Mouse (Mus musculus): ENCODE data around the gene Tbl1x.
"Not testable (repeated sequence)": the region's sequence is repeated elsewhere in the genome, so short reads cannot be mapped to it uniquely, and the experiment has no call there.

Gene Tbl1x

GRCm38 (mm10) chrX:77510371-77511300 lies at the start of gene Tbl1x:
Gene Tbl1x (plus strand): TSS chrX:77511013.
- DNase-seq (ENCODE audit: inconsistent age in 2 of 2, low spot score in 1 of 2) = peak; percentile 79 to 90

- no peak for DNase-seq (ENCODE audit: inconsistent age in 2 of 2, low spot score in 1 of 2)
Observed at GRCm38 (mm10) chrX:77469216-77469615, 41.6 kb upstream of the Tbl1x start.

GRCm38 (mm10) chrX:77472858-77473257 lies 38.0 kb upstream of the Tbl1x start:
- no peak for DNase-seq (ENCODE audit: inconsistent age in 2 of 2, low spot score in 1 of 2)

DNA sequence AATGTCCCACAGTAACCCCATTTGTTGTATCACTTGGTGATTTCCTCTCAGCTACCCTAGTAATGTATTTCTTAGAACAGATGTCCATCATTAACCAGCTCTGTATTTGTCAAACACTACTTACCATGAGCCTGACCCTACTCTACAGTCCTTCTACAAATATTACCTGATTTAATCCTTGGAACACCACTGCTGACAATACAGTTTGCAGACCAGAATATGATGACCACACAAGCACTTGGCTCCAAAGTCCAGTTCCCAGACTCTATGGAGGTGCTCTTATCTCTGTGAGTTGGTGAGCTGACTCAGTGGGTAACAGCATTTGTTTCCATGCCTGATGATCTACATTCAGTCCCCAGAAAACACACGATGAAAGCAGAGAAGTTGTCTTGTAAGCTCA lies 37.3 kb upstream of the Tbl1x start:
- no peak for DNase-seq (ENCODE audit: inconsistent age in 2 of 2, low spot score in 1 of 2)

GRCm38 (mm10) chrX:77474551-77474950 lies 36.3 kb upstream of the Tbl1x start:
- DNase-seq (ENCODE audit: inconsistent age in 2 of 2, low spot score in 1 of 2) = no peak

- no peak for DNase-seq (ENCODE audit: inconsistent age in 2 of 2, low spot score in 1 of 2)
Observed at GRCm38 (mm10) chrX:77477526-77477925, 33.3 kb upstream of the Tbl1x start.

DNA sequence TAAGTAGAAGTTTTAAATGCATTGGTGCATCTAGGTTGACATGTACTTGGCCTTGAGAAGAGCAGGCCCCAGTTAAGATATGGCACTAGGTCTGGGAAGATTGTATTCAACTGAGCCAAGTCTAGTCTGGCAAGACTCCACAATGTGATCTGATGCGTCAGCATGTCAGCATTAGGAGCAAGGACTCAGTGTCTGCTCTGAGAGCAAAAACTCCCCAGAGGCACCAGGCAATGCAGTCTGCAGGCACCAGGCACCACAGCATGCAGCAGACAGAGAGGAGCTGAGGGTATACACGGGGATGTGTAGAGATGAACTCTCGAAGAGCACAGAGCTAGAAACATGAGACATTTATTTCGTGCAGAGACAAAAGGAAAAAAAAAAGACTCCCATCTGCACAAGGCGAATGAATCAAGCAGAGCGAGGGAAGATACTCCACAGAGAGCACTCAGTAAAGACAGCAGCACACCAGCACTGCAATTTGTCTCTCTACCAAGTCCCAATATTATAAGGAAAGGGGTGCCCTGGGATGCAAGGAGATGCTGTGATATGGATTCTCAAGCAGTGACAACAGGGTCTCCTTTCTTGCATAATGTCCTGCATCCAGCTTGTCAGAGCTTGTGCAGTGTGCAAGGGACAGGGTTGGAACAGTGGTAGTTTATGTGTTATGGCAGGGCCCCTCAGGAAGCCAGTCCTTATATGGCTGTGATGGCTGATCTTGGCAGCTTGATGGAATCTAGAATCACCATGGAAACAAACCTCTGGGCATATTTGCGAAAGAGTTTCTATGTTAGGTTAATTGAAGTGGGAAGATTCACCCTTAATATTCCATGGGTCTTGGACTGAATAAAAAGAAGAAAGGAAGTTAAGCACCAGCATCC lies 22.7 kb upstream of the Tbl1x start:
- DNase-seq (ENCODE audit: inconsistent age in 2 of 2, low spot score in 1 of 2) = peak; percentile 76 to 84

DNA sequence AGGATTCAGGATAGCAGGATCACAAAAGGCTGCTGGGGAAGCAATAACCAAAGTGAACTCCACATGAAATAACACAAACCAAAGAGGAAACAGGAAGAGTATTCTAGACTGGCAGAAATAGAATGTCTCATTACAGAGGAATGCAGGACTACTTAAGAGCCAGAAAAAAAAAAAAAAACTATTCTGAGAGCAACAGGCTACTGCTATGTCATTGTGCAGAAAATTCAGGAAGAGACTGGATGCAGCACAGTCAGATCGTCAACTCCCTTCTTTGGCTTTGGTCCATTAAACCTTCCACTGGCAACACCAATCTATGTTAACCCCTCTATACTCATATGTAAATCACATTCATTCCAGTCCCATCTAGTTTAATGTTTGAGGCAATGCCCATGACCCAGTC lies 20.7 kb upstream of the Tbl1x start:
- DNase-seq (ENCODE audit: inconsistent age in 2 of 2, low spot score in 1 of 2) = peak in 1 of 2 experiments; percentile 51

DNA sequence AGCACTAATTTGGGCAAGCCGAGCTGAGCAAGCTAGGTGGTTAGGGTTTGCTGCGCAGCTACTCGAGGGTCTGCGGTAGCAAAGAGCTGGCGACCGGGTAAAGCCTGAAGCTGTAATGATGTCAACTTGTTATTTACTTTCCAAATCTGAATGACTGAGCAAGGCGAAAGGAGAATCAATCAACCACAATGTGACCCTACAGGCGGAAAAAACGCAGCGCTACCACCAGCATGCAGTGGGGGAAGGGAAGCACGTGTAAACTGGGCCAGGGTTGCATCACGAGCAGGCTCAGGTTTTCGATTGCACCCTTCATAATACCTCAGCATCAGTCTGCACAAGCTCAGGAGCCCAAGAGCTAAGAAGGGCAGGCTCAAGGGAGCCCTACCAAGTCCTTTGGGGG lies 1.7 kb upstream of the Tbl1x start:
- peak; percentile 90 to 96 for DNase-seq (ENCODE audit: inconsistent age in 2 of 2, low spot score in 1 of 2)

GRCm38 (mm10) chrX:77509776-77510175 lies 1.0 kb upstream of the Tbl1x start:
- DNase-seq (ENCODE audit: inconsistent age in 2 of 2, low spot score in 1 of 2) = no peak

DNA sequence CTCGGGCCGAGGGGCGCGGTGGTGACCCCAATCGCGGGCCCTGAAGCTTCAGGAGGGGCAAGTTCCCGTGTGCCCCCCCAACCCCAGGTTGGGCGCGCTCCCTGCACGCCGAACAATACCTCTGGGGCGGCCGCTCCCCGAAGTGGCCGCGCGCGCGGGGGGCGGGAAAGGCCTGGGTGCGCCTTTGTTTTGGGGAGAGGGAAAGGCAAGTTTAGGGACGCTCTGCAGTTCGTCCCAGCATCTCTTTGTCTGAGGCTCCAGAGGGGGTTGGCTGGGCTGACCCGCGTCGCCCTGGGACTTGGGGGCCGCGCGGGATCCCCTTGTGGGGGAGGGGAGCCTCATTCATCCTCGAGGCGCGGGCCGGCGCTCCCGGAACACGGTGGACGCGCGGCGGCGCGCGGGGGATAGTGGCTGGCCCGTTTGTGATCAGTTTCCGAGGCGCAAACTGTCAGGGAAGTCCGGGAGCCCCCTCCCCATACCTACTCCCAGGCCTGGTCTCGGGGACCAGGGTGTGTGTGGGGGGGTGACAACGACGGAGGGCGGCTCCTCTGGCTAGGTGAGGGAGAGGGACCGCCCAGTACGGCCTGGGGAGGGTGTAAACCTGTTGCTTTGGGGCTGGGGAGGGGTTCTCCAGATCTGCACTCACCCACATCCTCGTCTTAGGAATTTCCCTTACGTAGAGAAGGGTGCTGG lies 634 bp downstream of the Tbl1x start:
- peak; percentile 53 to 85 for DNase-seq (ENCODE audit: inconsistent age in 2 of 2, low spot score in 1 of 2)

- DNase-seq (ENCODE audit: inconsistent age in 2 of 2, low spot score in 1 of 2) = no peak
Observed at GRCm38 (mm10) chrX:77511994-77512485, 1.2 kb downstream of the Tbl1x start.

GRCm38 (mm10) chrX:77517274-77518085 lies 6.7 kb downstream of the Tbl1x start:
- DNase-seq (ENCODE audit: inconsistent age in 2 of 2, low spot score in 1 of 2) = no peak

DNA sequence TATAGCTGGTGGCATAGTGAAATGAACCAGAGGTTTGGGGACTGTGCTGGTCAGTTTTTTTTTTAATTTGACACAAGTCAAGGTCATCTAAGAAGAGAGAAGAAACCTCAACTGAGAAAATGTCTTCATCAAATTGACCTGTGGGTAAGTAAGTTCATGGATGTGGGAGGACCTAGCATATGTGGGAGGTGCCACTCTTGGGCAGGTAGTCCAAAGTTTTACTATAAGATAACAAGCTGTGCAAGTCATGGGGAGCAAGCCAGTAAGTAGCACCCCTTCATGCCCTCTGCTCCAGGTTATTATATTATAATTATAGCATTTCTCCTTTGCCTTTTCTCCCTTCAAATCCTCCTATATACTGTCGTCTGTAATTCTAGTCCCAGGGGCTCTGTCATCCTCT lies 8.1 kb downstream of the Tbl1x start:
- no peak for DNase-seq (ENCODE audit: inconsistent age in 2 of 2, low spot score in 1 of 2)

DNA sequence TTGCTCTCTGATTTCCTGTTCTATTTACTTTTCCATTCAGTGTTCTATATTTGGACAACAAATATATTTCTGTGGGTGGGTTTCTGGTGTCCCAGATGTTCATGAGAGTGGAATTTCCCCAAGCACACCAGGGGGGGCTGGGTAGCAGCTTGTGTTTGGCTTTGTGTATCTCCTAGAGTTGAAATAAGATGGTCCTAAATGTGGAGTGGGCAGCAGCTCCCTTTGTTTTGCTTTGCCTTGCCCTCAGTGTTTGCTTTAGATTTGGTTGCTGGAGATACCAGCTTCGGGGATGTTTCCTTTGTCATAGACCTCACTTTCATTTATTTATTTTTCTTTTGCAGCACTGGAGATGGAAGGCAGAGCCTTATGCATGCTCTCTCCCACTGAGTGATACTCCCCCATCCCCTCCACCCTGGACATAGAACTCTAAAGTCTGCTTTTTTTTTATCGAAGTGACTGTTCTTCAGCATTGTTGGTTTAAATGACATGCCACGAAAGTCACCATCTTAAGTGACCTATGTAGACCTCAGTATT lies 12.1 kb downstream of the Tbl1x start:
- no peak for DNase-seq (ENCODE audit: inconsistent age in 2 of 2, low spot score in 1 of 2)

DNA sequence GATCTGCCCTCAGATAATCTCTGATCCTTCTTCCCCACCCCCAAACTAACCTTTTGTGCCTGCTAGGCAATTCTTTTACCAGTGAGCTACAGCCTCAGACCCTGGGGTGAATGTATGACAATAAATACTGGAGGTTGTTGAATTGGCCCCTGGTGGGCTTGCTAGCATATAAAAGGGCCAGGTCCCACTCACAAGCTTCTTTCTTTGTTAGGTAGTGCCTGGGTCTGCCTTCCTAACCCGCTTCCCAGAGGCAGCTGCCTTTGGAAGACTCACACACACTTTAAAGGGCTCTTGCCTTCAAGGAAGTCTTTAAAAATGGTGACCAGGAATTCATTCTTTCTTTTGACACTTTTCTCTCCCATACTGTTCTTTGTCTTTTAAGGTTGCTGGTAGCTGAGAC lies 14.4 kb downstream of the Tbl1x start:
- DNase-seq (ENCODE audit: inconsistent age in 2 of 2, low spot score in 1 of 2) = no peak

GRCm38 (mm10) chrX:77528401-77528800 lies 17.6 kb downstream of the Tbl1x start:
- no peak for DNase-seq (ENCODE audit: inconsistent age in 2 of 2, low spot score in 1 of 2)

GRCm38 (mm10) chrX:77530997-77531396 lies 20.2 kb downstream of the Tbl1x start:
- no peak for DNase-seq (ENCODE audit: inconsistent age in 2 of 2, low spot score in 1 of 2)

- peak; percentile 20 to 74 for DNase-seq (ENCODE audit: inconsistent age in 2 of 2, low spot score in 1 of 2)
Observed at GRCm38 (mm10) chrX:77533922-77534321, 23.1 kb downstream of the Tbl1x start.

- DNase-seq (ENCODE audit: inconsistent age in 2 of 2, low spot score in 1 of 2) = not testable (repeated sequence)
Observed at GRCm38 (mm10) chrX:77539770-77540169, 29.0 kb downstream of the Tbl1x start.
